In the genomic region with DNA sequence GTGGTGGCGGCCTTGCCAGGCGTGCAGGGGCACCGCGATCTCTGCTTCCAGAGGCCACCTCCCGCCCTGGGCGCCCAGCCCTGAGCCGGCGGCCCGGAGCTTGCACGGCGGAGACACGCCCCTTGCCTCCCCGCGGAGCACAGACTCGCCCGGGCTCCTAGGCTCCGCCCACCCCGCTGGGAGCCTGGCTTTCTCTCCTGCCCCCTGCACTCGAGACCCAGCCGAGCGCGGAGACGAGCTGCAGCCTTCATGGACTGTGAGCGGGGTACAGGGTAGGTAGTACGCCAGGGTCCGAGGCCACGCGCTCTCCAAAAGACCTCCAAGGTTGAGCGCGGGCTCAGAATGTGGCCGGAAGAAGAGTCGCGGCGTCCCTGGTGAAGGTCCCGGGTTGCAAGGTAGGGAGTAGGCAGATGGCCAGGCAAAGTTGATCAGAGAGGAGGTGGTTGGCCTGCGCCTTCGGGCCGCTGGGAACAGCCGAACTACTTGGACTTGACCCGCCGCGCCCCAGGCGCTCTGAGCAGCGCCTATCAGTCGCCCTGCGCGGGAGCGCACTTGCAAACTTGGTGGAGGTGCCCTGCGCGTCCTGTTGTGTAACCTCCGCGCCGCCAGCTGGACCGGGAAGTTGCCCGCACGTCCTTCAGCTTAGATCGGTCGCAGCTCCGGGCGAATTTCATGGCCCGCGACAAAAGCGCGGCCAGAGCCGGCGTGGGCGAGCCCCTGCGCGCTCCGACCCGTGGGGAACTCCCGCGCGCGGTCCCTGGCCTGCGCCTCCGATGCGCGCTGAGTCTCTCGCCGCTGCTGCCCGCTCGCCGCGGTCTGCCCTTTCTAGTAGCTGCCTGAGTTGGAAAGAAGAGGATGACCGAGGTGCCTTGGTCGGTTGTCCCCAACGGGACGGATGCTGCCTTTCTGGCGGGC, we compare ENCODE assay signal across 7 mouse cellular contexts. TPM values are rescaled to one million over a fixed set of nuclear protein-coding genes. Genes with fewer than 3 reads are reported as not detected.
DNase-seq lines count a peak whose midpoint lies in the region; ATAC-seq and TF ChIP-seq lines count a peak whose summit lies in the region.

A gene (plus strand): TSS at position 209 of the 915 bp plus-strand sequence.

- no peak for TF ChIP-seq CTCF in bone marrow macrophage, adult 2 months (IDR thresholded peaks at IDR 0.05; ENCODE audit: low read depth, low read length)
- TF ChIP-seq CTCF in heart, adult 2 months (IDR thresholded peaks at IDR 0.05) = no peak
- TF ChIP-seq CTCF in kidney, adult 2 months (conservative IDR thresholded peaks at IDR 0.05; ENCODE audit: insufficient read depth, insufficient read length, low read depth, low read length) = no peak

- 0 out of 2 replicates have a peak, but pooled peaks cover 3% of the 10 kb centered on the region for H3K36me3 ChIP-seq in embryonic facial prominence, embryonic 13.5 days
- peaks cover 13% of the 10 kb centered on the region for H3K36me3 ChIP-seq in heart, adult 2 months (ENCODE audit: control insufficient read depth, insufficient read depth, low read length)
- no peaks in the 10 kb centered on the region for H3K36me3 ChIP-seq in kidney, adult 2 months (ENCODE audit: control insufficient read depth, insufficient read depth, low read length)
- no peaks in the 10 kb centered on the region for H3K36me3 ChIP-seq in limb, embryonic 13.5 days
- H3K36me3 ChIP-seq in midbrain, embryonic 14.5 days (ENCODE audit: control insufficient read depth, insufficient read depth, low read length) = no peaks in the 10 kb centered on the region

- peak within 1 kb of the TSS; percentile 96 for H3K4me2 ChIP-seq in embryonic facial prominence, embryonic 13.5 days
- H3K4me2 ChIP-seq in limb, embryonic 13.5 days (replicated peaks) = peak within 1 kb of the TSS; percentile 98
- H3K4me2 ChIP-seq in midbrain, embryonic 14.5 days (ENCODE audit: low read length) = peak within 1 kb of the TSS; percentile 99

- H3K79me2 ChIP-seq in heart, adult 2 months (replicated peaks; ENCODE audit: control insufficient read depth, insufficient read depth, low read length) = no peaks in the 10 kb centered on the region

- no peak for TF ChIP-seq POLR2A in bone marrow macrophage, adult 2 months (IDR thresholded peaks at IDR 0.05; ENCODE audit: borderline replicate concordance, low read depth, low read length)
- peak; percentile 76 for TF ChIP-seq POLR2A in heart, adult 2 months (IDR thresholded peaks at IDR 0.05; ENCODE audit: insufficient read depth, low read depth, low read length)
- no peak for TF ChIP-seq POLR2A in kidney, adult 2 months (IDR thresholded peaks at IDR 0.05; ENCODE audit: low read depth, low read length)

- intact Hi-C loops in heart, adult 2 months (cut with DNase I) = loop anchor here (5.0 to 10.0 kb wide), 3 partner anchors 76 to 501 kb away; no protein-coding TSS in a partner anchor

- H3K27ac ChIP-seq in bone marrow macrophage, adult 2 months (ENCODE audit: insufficient read depth, low read depth, low read length) = peak within 1 kb of the TSS; percentile 58
- no peak within 1 kb of the TSS; the same call in 1 of the 2 replicates for H3K27ac ChIP-seq in embryonic facial prominence, embryonic 13.5 days
- peak within 1 kb of the TSS; percentile 91 for H3K27ac ChIP-seq in heart, adult 2 months
- H3K27ac ChIP-seq in kidney, adult 2 months (ENCODE audit: insufficient read depth, low read depth, low read length) = peak within 1 kb of the TSS; percentile 44; the same call in 1 of the 2 replicates
- no peak within 1 kb of the TSS; the same call in 1 of the 2 replicates for H3K27ac ChIP-seq in limb, embryonic 13.5 days
- no peak within 1 kb of the TSS for H3K27ac ChIP-seq in midbrain, embryonic 14.5 days (replicated peaks; ENCODE audit: low read depth, low read length)

- peak within 1 kb of the TSS; percentile 95 for H3K4me3 ChIP-seq in bone marrow macrophage, adult 2 months (ENCODE audit: insufficient read depth, low read length)
- peak within 1 kb of the TSS; percentile 74 for H3K4me3 ChIP-seq in embryonic facial prominence, embryonic 13.5 days
- peak within 1 kb of the TSS; percentile 83 for H3K4me3 ChIP-seq in heart, adult 2 months
- peak within 1 kb of the TSS; percentile 73 for H3K4me3 ChIP-seq in kidney, adult 2 months (ENCODE audit: insufficient read depth, low read depth, low read length)
- peak within 1 kb of the TSS; percentile 71 for H3K4me3 ChIP-seq in limb, embryonic 13.5 days
- H3K4me3 ChIP-seq in midbrain, embryonic 14.5 days (replicated peaks; ENCODE audit: low read depth, low read length) = peak within 1 kb of the TSS; percentile 71

- no peaks in the 10 kb centered on the region for H3K9me3 ChIP-seq in embryonic facial prominence, embryonic 13.5 days
- no peaks in the 10 kb centered on the region for H3K9me3 ChIP-seq in limb, embryonic 13.5 days
- H3K9me3 ChIP-seq in midbrain, embryonic 14.5 days (ENCODE audit: control insufficient read depth, low read length) = no peaks in the 10 kb centered on the region

- DNase-seq in heart, adult 2 months = peak; percentile 90 to 91
- peak; percentile 94 for DNase-seq in kidney, adult 2 months
- peak; percentile 84 for DNase-seq in midbrain, embryonic 14.5 days
- DNase-seq in spleen, adult 12 weeks (ENCODE audit: low spot score) = peak; percentile 77

- peak; percentile 95 for ATAC-seq in embryonic facial prominence, embryonic 13.5 days (ENCODE audit: insufficient number of reproducible peaks, insufficient read depth, low FRiP score, low TSS enrichment, low read depth)
- ATAC-seq in limb, embryonic 13.5 days (ENCODE audit: low FRiP score, low read depth) = peak; percentile 94
- ATAC-seq in midbrain, embryonic 14.5 days (ENCODE audit: low FRiP score, low TSS enrichment) = peak; percentile 93

- peak within 1 kb of the TSS; percentile 79 for H3K9ac ChIP-seq in embryonic facial prominence, embryonic 13.5 days
- H3K9ac ChIP-seq in heart, adult 2 months (ENCODE audit: low read depth, low read length) = peak within 1 kb of the TSS; percentile 84
- peak within 1 kb of the TSS; percentile 73 for H3K9ac ChIP-seq in limb, embryonic 13.5 days
- H3K9ac ChIP-seq in midbrain, embryonic 14.5 days (replicated peaks; ENCODE audit: low read length) = peak within 1 kb of the TSS; percentile 65

- peaks cover 31% of the 10 kb centered on the region for H3K27me3 ChIP-seq in embryonic facial prominence, embryonic 13.5 days
- H3K27me3 ChIP-seq in heart, adult 2 months (ENCODE audit: control insufficient read depth, insufficient read depth, low read length) = no peaks in the 10 kb centered on the region
- H3K27me3 ChIP-seq in kidney, adult 2 months (replicated peaks; ENCODE audit: control insufficient read depth, insufficient read depth, low read length) = no peaks in the 10 kb centered on the region
- peaks cover 43% of the 10 kb centered on the region for H3K27me3 ChIP-seq in limb, embryonic 13.5 days
- H3K27me3 ChIP-seq in midbrain, embryonic 14.5 days (ENCODE audit: control insufficient read depth, insufficient read depth, low read length) = peaks cover 19% of the 10 kb centered on the region; the same call in 1 of the 2 replicates

- under 1% methylated on average over 85 of the region's 90 CpGs for WGBS in embryonic facial prominence, embryonic 13.5 days
- under 1% methylated on average over 90 of the region's 90 CpGs for WGBS in heart, adult 2 months
- WGBS in kidney, adult 2 months = under 1% methylated on average over 90 of the region's 90 CpGs
- WGBS in limb, embryonic 13.5 days = under 1% methylated on average over 90 of the region's 90 CpGs
- under 1% methylated on average over 90 of the region's 90 CpGs for WGBS in midbrain, embryonic 14.5 days

- no peak for TF ChIP-seq EP300 in heart, adult 2 months (IDR thresholded peaks at IDR 0.05; ENCODE audit: insufficient read depth, low read depth, low read length)

- H3K4me1 ChIP-seq in bone marrow macrophage, adult 2 months (ENCODE audit: control insufficient read depth, insufficient read depth, low read length) = peaks cover 13% of the 10 kb centered on the region
- peaks cover 17% of the 10 kb centered on the region for H3K4me1 ChIP-seq in embryonic facial prominence, embryonic 13.5 days
- peaks cover 2% of the 10 kb centered on the region for H3K4me1 ChIP-seq in heart, adult 2 months (ENCODE audit: control insufficient read depth, insufficient read depth, low read length)
- H3K4me1 ChIP-seq in kidney, adult 2 months (ENCODE audit: control insufficient read depth, insufficient read depth, low read length) = 0 out of 2 replicates have a peak, but pooled peaks cover 4% of the 10 kb centered on the region
- H3K4me1 ChIP-seq in limb, embryonic 13.5 days = peaks cover 3% of the 10 kb centered on the region; the same call in 1 of the 2 replicates
- 0 out of 2 replicates have a peak, but pooled peaks cover 4% of the 10 kb centered on the region for H3K4me1 ChIP-seq in midbrain, embryonic 14.5 days (ENCODE audit: control insufficient read depth, insufficient read depth, low read length)

RNA-seq across cellular contexts. Expression of the gene that starts here (rescaled TPM):
- polyA plus RNA-seq in bone marrow macrophage, adult 2 months (2012; ENCODE audit: insufficient read depth, insufficient read length, missing spikeins) = 5.9 and 7.5 TPM in 2 replicates
- polyA plus RNA-seq in embryonic facial prominence, embryonic 13.5 days (2015; fragmentation: Nextera tagmentation; extraction: Ambion mirVana) = 6.2 and 6.8 TPM in 2 replicates
- 10 to 100 TPM; 33.4 to 45.8 TPM for total RNA-seq in heart, adult 2 months (2021)
- polyA plus RNA-seq in heart, adult 2 months (2012; rRNA removed) = 13.4 and 23.5 TPM in 2 replicates
- polyA plus RNA-seq in kidney, adult 2 months (2012; rRNA removed) = 3.3 and 3.7 TPM in 2 replicates
- polyA plus RNA-seq in limb, embryonic 13.5 days (2015; fragmentation: Nextera tagmentation; extraction: Ambion mirVana) = 4.4 and 5.1 TPM in 2 replicates
- polyA plus RNA-seq in midbrain, embryonic 14.5 days (2014; fragmentation: Nextera tagmentation; extraction: Ambion mirVana) = 2.9 and 3.5 TPM in 2 replicates

Comparison
In these comparisons a context has a peak if more than half of its experiments do, and no peak if none do; other contexts are left out.
1. H3K27ac ChIP-seq: peak in bone marrow macrophage, adult 2 months (single experiment), heart, adult 2 months (single experiment) and kidney, adult 2 months (single experiment); none in embryonic facial prominence, embryonic 13.5 days (single experiment), limb, embryonic 13.5 days (single experiment) and midbrain, embryonic 14.5 days (single experiment).
2. Peak in every context shown above with its lines, with median percentiles within 50 percentile points of each other: H3K4me3 ChIP-seq, ATAC-seq, H3K4me2 ChIP-seq, H3K9ac ChIP-seq and DNase-seq.